Mouse (Mus musculus) erythroblast, embryonic 14.5 days (primary cell): ENCODE data around the gene Rsph1.

Source experiments
- GATA1 ChIP-seq: IDR thresholded peaks from 2 replicates; pipeline ENCODE4 v1.6.1; 2012; ENCODE audit warnings: low read length, inconsistent platforms, mixed read lengths
- TAL1 ChIP-seq: IDR thresholded peaks from 3 replicates; pipeline ENCODE4 v1.6.1; 2012; ENCODE audit warnings: low read length, inconsistent platforms, mixed read lengths

DNA sequence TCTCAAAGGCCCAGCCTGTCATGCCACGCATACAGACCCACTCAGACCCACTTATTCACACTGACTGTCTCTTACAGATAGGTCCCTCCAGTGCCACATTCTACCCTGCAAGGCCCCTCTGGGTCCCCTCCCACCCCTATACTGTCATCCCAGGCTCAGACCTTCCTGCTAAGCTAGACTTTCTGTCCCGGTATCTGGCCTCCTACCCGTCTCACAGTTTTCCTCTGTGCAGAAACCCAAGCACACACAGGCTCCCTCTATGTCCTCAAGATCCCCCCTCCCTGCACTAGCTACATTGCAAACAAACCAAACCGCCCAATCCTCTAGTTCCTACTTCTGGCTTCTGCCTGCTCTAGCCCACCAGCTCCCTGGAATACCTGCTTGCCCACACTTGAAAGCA lies 748 bp upstream of the Rsph1 start:
- TF ChIP-seq TAL1: no peak
- TF ChIP-seq GATA1: no peak
